Mouse (Mus musculus): ENCODE data around the gene Rd3. TPM values are rescaled to one million over a fixed set of nuclear protein-coding genes. Genes with fewer than 3 reads are reported as not detected.

Rd3 gene
- total RNA-seq, 2 experiments from 2014 or later, result 0.33 to 0.44 TPM

GRCm38 (mm10) chr1:191999022-191999421 lies 21.9 kb downstream of the Rd3 start:
- H3K27ac ChIP-seq, result no peak overlapping the region
- H3K4me3 ChIP-seq, result no peak overlapping the region
- TF ChIP-seq CTCF (conservative IDR thresholded peaks at IDR 0.05), result no peak
- DNase-seq (ENCODE audit: low spot score in 2 of 2), result no peak

Small RNA genes within 50 kb of the gene (microRNA-seq; reads per million reads assigned to microRNA genes)
- gene Mir3473c, result 0 reads per million in 2 experiments

Other genes starting within 250 kb of the Rd3 start
- gene Nek2, start 155.9 kb upstream of the Rd3 start, total RNA-seq (2021), result 1 to 10 TPM; 1.0 to 1.3 TPM
- gene Slc30a1, start 70.6 kb upstream of the Rd3 start, total RNA-seq (2021), result 10 to 100 TPM; 35.5 to 37.1 TPM
- gene Traf5, start 115.2 kb downstream of the Rd3 start, total RNA-seq (2021), result 1 to 10 TPM; 2.0 to 2.7 TPM
- 10 to 100 TPM; 51.1 to 55.7 TPM for gene Rcor3, start 160.7 kb downstream of the Rd3 start, total RNA-seq (2021)
- 10 to 100 TPM; 36.8 to 37.2 TPM for gene Kcnh1, start 213.4 kb downstream of the Rd3 start, total RNA-seq (2021)